In the genomic region with DNA sequence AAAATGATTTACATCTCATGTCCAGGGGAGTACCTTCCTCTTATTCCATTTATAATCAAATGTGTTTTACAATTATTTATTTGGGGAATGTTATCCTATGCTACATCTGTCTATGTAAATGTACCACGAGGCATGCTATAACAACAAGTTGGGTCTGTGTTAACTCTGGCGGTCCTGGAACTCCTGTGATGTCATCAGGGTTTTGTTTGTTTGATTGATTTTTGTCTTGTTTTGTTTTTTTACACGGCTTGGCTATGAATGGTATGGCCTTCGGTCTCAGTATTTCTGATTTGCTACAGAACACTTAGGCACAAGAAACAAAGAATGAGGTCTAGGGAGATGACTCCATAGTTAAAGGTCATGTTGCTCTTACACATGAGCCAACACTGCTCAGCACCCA, we compare ENCODE assay signal across 29 mouse cellular contexts.
"Had no signal": no experiment of that assay in that cellular context is flagged by ENCODE, and none has a peak within 500 bp of the region (broad histone marks: within the 10 kb centered on the region; RNA-seq: fewer than 3 reads in every experiment).

No protein-coding gene starts in this region.

- H3K4me1 ChIP-seq: limb, embryonic 12.5 days; limb, embryonic 15.5 days; liver, embryonic 13.5 days; liver, embryonic 15.5 days; megakaryocyte, embryonic 14.5 days had no signal

- H3K9me3 ChIP-seq: limb, embryonic 10.5 days; limb, embryonic 12.5 days; limb, embryonic 13.5 days; limb, embryonic 15.5 days; liver, embryonic 13.5 days; liver, embryonic 15.5 days; lung, embryonic 15.5 days; midbrain, embryonic 12.5 days; midbrain, embryonic 15.5 days; neural tube, embryonic 12.5 days; neural tube, embryonic 13.5 days had no signal

- H3K27me3 ChIP-seq: limb, embryonic 12.5 days; limb, embryonic 13.5 days; limb, embryonic 15.5 days; liver, embryonic 13.5 days; liver, embryonic 15.5 days; lung, embryonic 15.5 days; midbrain, embryonic 12.5 days; midbrain, embryonic 15.5 days; neural tube, embryonic 12.5 days; neural tube, embryonic 13.5 days had no signal

- H3K9ac ChIP-seq: limb, embryonic 12.5 days; limb, embryonic 13.5 days; limb, embryonic 15.5 days; liver, embryonic 13.5 days; liver, embryonic 14.5 days; liver, embryonic 15.5 days; lung, embryonic 14.5 days; lung, embryonic 15.5 days; midbrain, embryonic 12.5 days; midbrain, embryonic 15.5 days; neural tube, embryonic 12.5 days; neural tube, embryonic 13.5 days had no signal

- H3K4me3 ChIP-seq: left cerebral cortex, adult 2 months; limb, embryonic 10.5 days; limb, embryonic 12.5 days; limb, embryonic 13.5 days; limb, embryonic 15.5 days; liver, embryonic 13.5 days; liver, embryonic 15.5 days; lung, embryonic 15.5 days; megakaryocyte, embryonic 14.5 days; midbrain, embryonic 12.5 days; midbrain, embryonic 15.5 days; myocyte; neural tube, embryonic 12.5 days; neural tube, embryonic 13.5 days had no signal

- ATAC-seq: lung, postnatal 0 days; midbrain, embryonic 15.5 days; midbrain, embryonic 16.5 days had no signal

- H3K4me2 ChIP-seq: limb, embryonic 12.5 days; limb, embryonic 13.5 days; limb, embryonic 15.5 days; liver, embryonic 11.5 days; liver, embryonic 13.5 days; liver, embryonic 15.5 days; lung, embryonic 14.5 days; lung, embryonic 15.5 days; midbrain, embryonic 11.5 days; midbrain, embryonic 12.5 days; midbrain, embryonic 15.5 days; neural tube, embryonic 12.5 days; neural tube, embryonic 13.5 days had no signal

- H3K27ac ChIP-seq: left cerebral cortex, adult 2 months; limb, embryonic 10.5 days; limb, embryonic 12.5 days; limb, embryonic 13.5 days; limb, embryonic 15.5 days; liver, embryonic 13.5 days; liver, embryonic 14.5 days; liver, embryonic 15.5 days; lung, embryonic 15.5 days; macrophage; midbrain, embryonic 15.5 days; neural tube, embryonic 12.5 days; neural tube, embryonic 13.5 days had no signal

- H3K36me3 ChIP-seq: limb, embryonic 10.5 days; limb, embryonic 12.5 days; limb, embryonic 13.5 days; limb, embryonic 15.5 days; liver, embryonic 13.5 days; liver, embryonic 15.5 days; lung, embryonic 15.5 days; midbrain, embryonic 12.5 days; midbrain, embryonic 15.5 days; neural tube, embryonic 12.5 days; neural tube, embryonic 13.5 days had no signal

- DNase-seq: left cerebral cortex, postnatal 4 days; liver, embryonic 13.5 days; lung, adult 18-20 months; lung, adult 2 months; lung, embryonic 14.5 days; lung, postnatal 10 days; lung, postnatal 14 days; lung, postnatal 36 days; lung, postnatal 4 days; midbrain, embryonic 14.5 days had no signal
